Mouse (Mus musculus): ENCODE results near the gene Fbxw2.

DNA sequence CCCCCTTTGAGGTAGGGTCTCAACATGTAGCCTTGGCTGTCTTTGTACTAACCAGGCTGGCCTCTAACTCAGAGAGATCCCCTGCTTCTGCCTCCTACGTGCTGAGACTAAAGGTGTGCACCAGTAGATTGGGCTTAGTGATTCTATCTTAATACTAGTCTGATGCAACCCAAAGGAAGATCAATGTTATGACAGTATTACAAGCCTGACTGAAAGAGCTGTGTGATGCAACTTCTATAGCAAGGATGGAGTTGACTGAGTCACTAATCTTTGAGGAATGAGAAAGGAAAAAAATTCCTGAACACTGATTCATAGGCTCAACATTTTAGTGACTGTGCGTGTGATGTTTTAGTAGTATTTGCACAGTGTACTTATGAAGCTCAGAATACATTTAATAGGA lies 56.1 kb downstream of the Fbxw2 start:
- TF ChIP-seq CTCF (IDR thresholded peaks at IDR 0.05; ENCODE audit: low read depth, low read length) (no peak), POLR2A (IDR thresholded peaks at IDR 0.05; ENCODE audit: insufficient read depth, low read length) (no peak), EP300 (IDR thresholded peaks at IDR 0.05; ENCODE audit: insufficient read depth, low read depth, low read length) (no peak)
